Mouse (Mus musculus): ENCODE measurements around the gene Ankrd13a.

- TF ChIP-seq CTCF (IDR thresholded peaks at IDR 0.05; ENCODE audit: insufficient read depth, low read depth, low read length) (no peak), POLR2A (IDR thresholded peaks at IDR 0.05; ENCODE audit: insufficient read depth, low read depth, low read length) (no peak)
Measured at GRCm38 (mm10) chr5:114795231-114795630, 20.8 kb downstream of the Ankrd13a start.

Measured in olfactory bulb, adult 2 months (tissue).